Mouse (Mus musculus) urinary bladder, postnatal 25 days (tissue): ENCODE results near the gene Bola3.

Source experiments
- DNase-seq: peaks from one replicate; pipeline ENCODE4 v3.0.0; 2022; ENCODE audit warnings: low spot score

Bola3 gene

DNA sequence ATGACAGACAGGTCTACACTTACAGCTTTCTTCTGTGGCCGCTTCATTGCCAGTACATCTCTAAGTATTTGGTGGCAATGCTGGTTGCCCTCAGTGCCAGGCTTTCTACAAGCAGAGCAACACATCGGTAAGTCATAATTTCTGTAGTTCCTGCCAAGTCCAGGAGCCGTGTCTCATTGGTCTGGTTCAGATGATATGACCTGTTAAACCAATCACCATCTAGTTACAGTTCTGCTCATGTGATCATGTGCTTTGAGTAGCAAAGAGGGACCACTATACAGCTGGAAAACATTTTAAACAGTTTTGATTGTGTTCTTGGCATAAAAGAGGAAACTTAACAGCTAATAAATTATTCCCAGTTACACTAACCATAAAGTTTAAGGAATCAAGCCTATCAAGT, 1.0 kb upstream of the Bola3 start:
- DNase-seq, result no peak

DNA sequence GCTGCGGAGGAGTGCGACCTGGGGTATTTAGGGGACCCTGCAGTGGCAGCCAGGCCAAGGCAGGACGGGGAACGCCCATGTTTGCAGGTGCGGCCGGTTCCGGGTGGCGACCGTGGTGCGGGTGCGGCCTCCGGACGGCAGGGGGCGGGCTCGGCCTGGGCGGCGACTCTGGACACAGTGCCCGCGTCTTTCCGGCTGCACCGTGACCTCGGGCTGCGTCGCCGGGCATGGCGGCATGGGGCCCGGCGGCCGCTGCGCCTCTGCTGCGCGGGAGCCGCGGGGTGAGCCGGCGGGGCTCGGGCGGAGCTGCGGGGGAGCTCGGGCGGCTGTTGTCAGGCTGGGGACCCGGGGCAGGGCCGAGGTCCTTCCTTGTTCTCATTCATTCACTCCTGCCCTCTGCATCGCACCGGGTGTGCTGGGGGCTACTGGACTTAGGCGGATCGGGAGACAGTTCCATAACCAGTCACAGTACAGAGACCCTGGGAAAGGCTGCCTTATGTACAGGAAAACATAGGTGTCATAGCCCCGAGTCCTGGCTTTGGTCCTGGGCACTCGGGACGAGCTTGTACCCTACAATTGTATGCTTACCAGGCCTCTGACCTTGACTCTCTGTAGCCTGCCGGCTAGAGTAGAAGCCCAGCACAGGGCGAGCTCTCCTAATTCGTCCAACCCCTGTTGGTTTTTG, 469 bp downstream of the Bola3 start:
- peak; percentile 97 for DNase-seq

DNA sequence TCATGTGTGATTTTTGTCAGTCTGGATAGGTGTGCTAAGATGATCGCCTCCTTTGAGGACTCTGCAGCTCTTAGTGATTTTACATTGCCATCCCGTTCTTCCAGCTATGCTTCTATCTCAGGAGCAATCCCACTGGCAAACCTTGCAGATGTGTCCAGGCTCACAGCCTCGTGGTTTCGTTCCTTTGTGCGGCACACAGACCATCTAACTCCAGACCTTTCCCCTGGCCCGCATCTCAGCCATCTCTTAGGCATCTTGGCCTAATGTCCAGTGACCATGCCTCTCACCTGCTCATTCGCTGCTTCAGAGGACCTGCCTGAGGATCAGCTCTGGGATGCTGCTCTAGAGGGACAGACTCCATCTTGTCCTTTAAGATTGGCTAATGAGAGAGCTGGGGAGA, 1.2 kb downstream of the Bola3 start:
- DNase-seq, result no peak

DNA sequence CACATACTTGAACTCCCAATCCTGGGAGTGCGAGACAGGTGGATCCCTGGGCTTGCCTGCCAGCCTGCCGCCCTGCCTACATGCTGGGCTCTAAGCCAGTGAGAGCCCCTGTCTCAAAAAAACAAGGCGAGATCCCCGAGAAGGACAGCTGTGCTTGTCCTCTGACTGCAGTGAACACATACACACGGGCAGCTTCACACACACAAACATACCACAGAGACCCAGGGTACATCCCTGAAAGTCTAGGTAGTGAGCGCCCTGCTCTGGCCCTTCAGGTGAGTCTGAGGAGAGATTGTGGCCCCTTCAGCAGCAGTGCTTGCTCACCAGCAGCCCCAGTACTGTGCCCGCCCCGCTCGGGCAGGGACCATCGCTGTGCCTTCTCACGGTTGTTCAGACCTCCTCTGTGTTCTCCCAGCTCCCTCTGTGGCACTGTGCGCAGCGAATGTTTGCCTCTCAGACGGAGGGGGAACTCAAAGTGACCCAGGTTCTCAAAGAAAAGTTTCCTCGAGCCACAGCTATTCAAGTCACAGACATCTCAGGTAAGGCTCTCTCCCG, 2.0 kb downstream of the Bola3 start:
- DNase-seq, result no peak

DNA sequence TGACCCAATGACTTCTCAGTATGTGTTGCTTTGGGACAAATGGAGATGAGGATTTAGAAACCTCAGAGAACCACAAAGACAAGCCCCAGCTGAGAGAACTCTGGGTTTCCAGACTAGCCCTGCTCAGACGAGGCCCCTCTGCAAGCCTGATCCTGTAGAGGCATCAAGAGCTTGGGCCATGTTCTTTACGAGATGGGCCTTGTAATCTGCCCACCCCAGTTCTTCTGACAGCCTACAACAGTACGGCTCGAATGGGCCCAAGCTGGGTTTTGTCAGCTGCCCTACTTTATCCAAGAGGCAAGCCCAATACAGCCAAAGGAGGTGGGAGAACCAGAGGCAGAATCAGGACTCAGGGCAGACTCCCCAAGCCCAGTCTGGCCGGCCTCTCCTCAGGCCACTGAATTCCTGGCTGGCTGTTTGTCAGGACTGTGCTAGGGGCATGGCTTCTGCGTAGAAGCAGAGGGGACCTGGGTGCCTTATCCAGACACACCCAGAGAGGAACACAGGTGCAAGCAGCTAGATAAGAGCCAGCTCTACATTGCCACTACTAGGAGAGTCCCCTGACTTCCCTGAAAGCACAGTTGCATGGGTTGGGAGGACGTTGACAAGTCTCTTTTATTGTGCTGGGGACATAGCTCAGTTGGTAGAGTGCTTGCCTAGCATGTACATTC, 2.7 kb downstream of the Bola3 start:
- no peak for DNase-seq

DNA sequence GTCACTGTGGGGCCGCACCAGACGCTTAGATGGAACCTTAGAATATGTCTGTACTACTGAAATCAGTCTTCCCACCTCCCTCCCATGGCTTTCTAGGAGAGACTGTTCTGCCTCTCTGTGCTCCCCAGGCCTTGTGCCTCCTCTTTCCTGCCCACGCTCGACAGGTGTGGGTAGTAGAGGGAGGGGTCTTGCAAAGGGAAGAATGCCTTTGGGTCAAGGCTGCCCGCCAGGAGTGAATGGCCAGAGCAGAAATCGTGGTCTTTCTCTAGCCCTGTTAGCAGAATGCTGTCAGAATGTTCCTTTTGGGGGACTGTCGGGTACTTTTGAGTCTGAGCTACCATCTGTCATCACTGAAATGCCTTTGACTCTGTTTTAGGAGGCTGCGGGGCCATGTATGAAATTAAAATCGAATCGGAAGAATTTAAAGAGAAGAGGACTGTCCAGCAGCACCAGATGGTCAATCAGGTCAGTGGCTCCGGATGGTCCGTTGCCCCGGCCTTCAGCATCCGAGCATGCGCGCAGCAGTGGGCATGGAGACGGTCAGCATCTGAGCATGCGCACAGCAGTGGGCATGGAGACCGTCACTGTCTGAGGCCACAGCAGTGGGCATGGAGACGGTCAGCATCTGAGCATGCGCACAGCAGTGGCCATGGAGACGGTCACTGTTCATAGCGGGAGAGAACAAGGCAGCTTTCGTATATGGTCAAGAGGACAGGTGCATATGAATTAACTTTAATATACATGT, 3.9 kb downstream of the Bola3 start:
- no peak for DNase-seq

DNA sequence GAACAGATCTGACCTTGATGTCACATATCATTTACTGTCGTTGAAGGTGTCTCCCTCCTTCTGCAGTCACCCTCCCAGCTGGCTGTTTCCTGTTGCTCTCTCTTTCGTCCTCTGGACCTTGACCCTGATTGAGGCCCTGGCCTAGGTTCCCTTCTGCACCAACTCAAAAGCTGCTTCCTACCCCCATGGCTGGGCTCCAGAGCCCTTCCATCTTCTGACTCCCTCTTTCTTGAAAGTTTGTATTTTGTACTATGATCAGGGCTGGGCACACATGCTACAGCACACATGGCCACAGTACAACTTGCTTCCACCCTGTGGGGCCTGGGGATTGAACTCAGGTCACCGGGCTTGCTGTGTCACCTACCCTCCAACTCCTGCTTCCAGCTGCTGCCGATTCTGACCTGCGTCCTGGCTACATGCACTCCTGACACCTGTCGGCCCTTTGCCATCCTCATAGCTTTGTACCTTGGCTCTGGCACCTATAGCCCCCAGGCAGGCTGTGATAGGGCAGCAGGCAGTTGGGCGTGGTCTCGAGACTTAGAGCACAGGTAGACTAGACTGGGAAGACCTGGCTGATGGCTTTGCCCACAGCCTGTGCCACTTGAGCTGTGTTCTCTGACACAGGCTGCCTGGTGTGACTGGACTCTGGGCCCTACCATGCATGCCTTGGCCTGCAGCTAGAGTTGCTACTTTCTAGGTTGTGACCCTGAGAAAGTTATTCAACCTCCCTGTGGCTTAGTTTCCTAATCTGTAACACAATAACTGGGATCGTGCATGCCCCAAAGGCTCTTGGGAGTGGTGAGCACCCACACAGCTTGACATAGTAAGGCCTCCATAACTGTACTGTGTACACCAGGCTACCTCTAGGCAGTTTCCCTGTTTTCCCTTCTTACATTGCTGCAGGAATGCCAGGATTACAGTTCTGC, 6.2 kb downstream of the Bola3 start:
- no peak for DNase-seq

DNA sequence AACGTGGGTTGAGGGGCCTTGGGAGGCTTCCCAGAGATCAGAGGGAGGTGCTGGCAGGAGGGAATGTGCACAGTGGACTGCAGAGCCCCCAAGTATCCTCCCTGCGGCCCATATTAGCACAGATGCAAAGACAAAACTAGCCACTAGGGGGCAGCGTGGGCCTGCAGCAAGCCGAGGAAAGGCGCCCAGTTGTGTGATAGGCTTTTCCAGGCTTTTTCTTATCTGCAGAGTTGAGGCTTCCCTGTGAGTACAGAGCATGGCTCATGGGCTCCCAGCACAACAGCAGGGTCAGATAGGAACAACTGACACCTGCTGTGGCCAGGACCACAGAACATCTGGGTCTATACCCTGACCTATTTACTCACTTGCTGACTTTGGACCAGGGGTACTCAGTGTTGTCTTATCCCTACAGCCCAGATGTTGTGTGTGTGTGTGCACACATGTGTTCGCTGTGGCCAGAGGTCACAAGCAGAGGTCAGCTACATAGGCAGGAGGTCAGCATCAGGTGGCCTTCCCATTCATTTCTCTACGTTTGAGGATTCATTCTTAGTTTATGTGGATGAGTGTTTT, 7.7 kb downstream of the Bola3 start:
- peak; percentile 88 for DNase-seq

DNA sequence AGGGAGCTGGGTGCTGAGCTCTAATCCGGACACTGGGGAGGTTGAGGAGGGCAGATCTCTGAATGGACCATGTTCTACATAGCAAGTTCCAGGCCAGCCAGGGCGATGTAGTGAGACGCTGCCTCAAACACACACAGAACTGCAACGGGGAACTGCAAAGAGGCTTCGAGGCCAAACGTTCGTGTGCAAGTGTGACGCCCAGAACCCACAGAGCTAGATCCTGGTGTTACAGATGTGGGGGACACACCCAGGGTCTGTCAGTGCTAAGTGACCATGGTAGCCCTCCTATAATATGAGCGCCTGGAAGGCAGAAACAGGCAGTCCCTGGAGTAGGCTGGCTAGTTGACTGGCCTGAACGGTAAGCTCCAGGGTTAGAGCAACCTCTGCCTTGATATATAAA, 8.5 kb downstream of the Bola3 start:
- no peak for DNase-seq

DNA sequence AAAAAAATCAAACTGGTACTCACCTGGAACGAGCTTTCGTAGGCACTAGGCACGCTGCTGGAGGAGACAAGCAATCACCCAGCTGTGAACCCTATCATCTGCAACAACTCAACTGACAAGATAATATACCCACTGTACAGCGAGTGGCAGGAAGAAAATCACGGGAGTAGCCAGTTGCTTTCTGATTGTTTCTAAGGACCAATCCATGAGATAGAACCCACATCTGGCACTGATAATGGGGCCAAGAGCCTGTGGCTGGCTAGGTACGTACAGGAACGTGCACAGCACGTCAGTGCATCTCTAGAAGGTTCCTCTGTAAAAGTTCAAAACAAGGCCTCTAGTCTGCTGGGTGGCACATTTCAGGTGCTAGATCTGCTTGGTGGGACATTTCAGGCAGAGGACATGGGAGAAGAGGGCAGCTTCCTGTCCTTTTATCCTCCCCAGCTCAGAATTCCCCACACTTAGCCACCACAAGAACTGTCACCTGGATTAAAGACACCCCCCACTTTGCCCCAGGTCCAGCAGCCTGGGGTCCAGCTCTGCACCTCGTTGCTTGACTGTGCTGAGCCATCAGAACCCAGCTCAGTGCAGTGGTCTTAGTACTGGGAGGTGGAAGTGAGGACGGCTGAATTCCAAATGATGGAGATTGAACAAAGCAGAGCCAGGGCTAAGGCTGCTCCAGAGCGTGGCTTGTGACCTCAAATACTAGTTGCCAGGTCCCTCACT, 12.7 kb downstream of the Bola3 start:
- no peak for DNase-seq

DNA sequence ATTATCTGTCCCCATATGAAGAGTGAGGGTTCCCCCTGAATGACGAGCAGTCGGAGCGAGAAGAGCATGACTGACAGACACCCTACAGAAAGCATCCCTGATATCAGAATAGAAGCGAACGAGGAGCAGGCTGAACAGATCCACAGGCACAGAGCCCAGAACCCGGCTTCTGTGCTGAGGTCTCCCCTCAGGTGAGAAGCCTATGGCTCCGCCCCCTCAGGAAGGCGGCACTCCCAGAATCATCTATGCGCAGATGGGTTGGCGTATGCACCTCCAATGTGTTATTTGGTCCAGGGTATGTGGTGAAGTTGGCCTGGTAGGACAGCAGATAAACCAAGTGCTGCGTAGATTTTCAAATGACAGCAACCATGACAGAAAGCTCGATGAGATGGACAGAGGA, 14.1 kb downstream of the Bola3 start:
- DNase-seq, result no peak

DNA sequence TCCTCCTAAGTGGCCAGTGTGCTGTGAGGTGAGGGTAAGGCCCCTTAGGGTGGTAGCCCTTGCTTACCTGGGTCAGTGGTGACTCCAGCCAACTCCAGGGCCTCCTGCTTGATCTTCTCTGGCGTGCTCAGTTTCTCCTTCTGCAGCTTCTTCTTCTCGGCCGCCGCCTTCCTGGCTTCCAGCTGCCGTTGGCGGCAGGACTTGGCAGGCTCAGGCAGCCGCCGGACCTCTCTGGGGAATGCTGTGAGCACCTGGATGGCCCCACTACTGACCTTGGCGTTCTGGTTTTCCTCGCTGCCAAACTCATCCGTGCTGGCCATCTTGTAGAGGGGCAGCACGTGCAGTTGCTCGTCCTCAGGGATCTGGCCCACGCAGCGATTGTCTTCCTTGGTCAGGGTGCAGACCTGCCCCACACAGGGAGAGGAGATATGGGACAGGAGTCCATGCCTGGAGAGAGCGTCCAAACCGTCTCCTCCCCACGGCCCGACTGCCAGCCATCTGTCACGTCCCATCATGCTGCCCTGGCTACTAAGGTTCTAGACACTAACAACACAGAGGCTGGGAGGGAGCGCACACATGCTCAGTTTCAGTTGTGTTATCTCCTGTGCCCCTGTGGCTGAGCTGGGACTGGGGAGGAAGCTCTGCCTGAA, 21.5 kb downstream of the Bola3 start:
- no peak for DNase-seq

DNA sequence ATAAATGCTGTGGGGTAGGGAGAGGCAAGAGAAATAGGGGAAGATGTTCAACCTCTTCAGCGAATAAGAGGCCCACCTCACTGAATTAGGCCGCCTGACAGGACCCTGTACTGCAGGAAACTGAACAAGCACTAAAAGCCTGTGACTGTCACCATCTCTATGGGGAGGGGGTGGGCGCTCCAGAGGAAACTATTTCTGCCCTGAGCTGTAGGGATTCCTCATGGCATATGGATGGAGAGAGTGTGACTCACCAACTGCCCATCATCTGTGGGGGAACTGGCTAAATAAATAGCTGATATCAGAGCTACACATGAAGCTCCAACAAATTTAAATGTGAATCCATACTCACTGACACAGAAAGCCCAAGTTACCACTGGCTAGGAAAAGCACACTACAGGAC, 22.4 kb downstream of the Bola3 start:
- DNase-seq, result no peak

DNA sequence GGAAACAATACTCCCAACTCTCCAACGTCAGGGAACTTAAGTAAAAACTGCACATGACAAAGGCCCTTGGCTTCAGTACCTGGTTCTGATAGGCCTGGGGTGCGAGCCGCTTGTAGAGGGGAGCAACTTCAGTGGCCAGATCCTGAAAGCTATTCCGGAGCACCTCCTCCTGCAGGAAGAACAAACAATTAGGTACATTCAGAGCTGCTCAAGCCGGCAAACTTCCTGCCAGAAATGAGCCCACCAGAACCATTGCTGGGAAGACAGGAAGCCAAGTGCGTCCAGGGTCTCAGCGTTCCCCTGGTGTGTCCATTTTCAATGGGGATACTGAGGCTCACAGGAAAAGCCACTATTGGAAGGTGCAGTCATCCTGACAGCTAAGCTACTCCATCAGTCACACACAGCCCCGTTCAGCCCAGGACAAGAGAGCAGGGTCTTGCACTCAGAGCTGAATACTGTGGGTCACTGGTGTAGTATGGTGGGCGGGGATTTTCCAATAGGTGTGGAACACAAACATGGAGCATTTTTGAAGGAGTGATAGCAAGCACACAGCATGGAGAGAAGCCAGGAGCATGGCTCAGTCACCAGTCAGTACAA, 24.9 kb downstream of the Bola3 start:
- DNase-seq, result no peak

DNA sequence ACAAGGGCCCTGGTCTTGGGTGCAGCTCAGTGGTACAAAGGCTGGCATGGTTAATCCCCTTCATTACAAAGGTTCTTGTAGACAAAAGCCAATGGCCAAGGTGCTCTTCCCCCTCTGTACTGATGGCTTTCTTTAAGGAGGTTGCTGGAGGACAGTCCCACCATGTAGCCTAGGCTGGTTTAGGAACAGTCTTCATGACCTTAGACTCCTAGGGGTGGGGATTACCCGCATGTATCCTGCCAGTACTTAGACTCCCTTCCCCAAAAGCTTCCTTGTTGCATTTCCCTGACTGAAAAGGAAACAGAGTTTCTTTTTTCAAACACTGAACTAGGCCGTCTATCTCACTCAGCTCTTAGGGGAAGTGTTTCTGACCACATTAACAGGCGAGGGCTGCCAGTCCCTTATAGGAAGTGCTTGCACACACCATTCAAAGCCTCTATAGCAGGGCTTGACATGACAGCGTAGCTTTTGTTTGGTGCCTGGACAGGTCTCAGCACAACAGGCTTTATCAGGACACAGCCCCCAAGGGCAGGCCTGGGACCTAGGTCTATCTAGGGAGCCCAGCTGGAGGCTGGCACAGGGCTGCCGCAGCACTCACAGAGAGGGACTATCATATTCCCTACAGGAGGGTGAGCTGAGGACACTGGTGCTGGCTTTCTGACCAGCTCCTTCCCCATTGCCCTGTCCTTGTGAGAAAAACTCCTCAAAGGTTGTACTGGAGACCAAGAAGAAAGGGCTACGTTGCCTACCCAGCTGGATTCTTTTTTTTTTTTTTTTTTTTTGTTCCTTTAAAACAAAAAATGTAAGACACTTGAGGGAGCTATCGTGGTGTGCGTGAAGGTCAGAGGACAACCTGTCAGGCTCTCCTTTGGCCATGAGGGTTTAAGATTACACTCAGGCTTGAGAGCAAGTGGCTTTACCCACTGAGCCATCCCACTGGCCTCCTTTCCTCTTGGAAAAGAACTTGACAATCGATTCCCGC, 32.9 kb downstream of the Bola3 start:
- no peak for DNase-seq

DNA sequence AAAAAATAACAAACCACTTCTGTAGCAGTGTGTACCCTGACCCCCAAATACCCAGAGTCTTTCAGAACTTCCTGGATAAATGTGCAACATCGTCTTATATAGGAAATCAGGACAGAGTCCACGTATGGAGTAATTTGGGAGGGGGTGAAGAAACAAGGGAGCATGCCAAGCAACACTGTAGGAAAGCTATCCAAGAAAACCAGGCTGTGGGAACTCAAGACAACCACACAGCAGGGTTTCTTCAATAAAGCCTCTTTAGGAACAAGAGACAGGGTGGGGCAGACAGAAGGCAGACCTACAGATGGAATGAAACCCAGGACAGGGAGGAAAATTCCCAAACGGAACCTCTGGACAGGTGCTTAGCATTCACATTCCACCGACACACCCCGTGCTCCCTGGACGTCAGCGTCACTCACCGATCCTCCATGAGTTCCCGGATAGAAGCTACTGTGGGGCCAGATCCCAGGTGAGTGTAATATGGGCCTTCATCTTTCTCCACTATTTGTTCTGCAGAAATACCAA, 36.7 kb downstream of the Bola3 start:
- DNase-seq, result no peak

DNA sequence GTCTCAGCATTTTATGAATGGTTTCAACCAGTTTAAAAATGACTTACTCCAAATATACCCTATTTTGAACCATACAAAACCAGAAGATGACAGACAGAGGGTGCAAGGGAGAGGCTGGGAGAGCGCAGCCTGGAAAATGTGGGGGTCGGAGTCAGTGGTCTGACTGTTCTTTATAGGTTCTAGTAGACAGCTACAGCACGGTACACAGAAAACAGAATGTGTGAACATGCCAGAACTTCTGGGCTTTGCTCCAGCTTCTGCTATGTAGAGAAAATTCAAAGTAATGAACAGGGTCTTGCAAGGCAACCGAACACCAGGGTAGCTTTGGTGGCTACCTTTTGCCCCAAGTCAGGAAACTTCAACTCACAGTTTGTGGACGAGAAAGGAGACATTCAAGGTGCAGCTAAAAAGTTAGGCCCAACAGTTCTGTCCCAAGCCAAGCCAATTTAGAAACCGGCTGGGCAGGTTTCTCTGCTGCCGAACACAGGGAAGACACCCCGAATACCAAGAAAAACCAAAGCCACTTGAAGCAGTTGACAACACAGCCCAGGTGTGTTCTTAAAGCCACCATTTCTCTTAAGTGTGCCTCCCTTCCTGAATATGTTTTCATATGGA, 43.3 kb downstream of the Bola3 start:
- no peak for DNase-seq

DNA sequence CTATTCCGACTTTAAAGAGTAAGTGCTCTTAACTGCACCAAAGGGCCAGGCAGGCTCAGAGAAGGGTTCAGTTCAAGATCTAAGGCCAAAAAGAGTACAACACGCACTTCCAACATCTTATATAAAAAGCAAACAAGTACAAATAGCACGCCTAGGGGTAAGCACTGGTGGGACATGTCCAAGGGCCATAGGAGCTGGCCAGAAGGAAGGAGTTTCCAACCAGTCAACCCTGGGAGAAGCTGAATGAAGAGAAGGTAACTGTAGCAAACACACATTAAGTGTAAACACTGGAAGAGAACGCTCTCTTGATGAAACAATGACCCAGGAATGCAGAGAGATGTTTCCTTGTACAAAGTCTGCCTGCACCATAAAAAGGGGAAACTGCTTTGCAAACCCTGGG, 45.2 kb downstream of the Bola3 start:
- no peak for DNase-seq
